Mouse (Mus musculus): ENCODE measurements around the gene Usf3. TPM values are rescaled to one million over a fixed set of nuclear protein-coding genes. Genes with fewer than 3 reads are reported as not detected.

Gene Usf3
- total and polyA plus RNA-seq, 3 experiments = 4.0 to 8.5 (median 5.2) TPM

GRCm38 (mm10) chr16:44176511-44176910, 3.5 kb downstream of the Usf3 start:
- H3K79me2 ChIP-seq (replicated peaks; ENCODE audit: control insufficient read depth, extremely low read depth, insufficient read depth, poor library complexity, severe bottlenecking) = no peaks in the 10 kb centered on the region; the same call in 1 of the 2 replicates
- in situ Hi-C loops (cut with MboI; ENCODE audit: low pct_ligation_motif_present, low pct_unique_long_range_greater_than_20kb, low sequenced_read_pairs) (no loop called here), dilution Hi-C loops (cut with MboI; ENCODE audit: extremely low pct_ligation_motif_present, extremely low pct_unique_long_range_greater_than_20kb, low sequenced_read_pairs) (no loop called here)
- no peak overlapping the region for H3K9ac ChIP-seq (ENCODE audit: insufficient read depth, low read depth)
- H3K9me3 ChIP-seq (replicated peaks; ENCODE audit: low read length) = no peaks in the 10 kb centered on the region
- DNase-seq (ENCODE audit: extremely low read depth) = no peak
- no peak overlapping the region for H3K4me3 ChIP-seq (replicated peaks in 1 of 3; ENCODE audit: low read depth in 2 of 3, low read length in 2 of 3, poor library complexity in 1 of 3)
- H3K4me2 ChIP-seq (ENCODE audit: insufficient read depth, low read depth, poor library complexity, severe bottlenecking) = no peak overlapping the region
- peaks cover 0 to 19% of the 10 kb centered on the region in 2 experiments for H3K36me3 ChIP-seq (replicated peaks in 1 of 2; ENCODE audit: control insufficient read depth in 1 of 2, insufficient read depth in 1 of 2, low read length in 1 of 2)
- H3K27me3 ChIP-seq (replicated peaks) = no peaks in the 10 kb centered on the region
- H3K4me1 ChIP-seq (ENCODE audit: control insufficient read depth in 1 of 2, insufficient read depth in 2 of 2) = peaks cover 3 to 20% of the 10 kb centered on the region in 2 experiments; a peak in 3 of 4 replicates
- no peak overlapping the region for H3K27ac ChIP-seq (ENCODE audit: insufficient read depth, low read depth)
- TF ChIP-seq CTCF (conservative IDR thresholded peaks at IDR 0.05 in 1 of 2, IDR thresholded peaks at IDR 0.05 in 1 of 2; ENCODE audit: low read depth in 2 of 2, low read length in 2 of 2) (no peak), PAX5 (IDR thresholded peaks at IDR 0.05; ENCODE audit: low read length) (no peak), ZKSCAN1 (IDR thresholded peaks at IDR 0.05; ENCODE audit: borderline replicate concordance, low read depth, low read length) (no peak), JUN (IDR thresholded peaks at IDR 0.05; ENCODE audit: insufficient read depth, low read depth, low read length) (no peak), NRF1 (IDR thresholded peaks at IDR 0.05; ENCODE audit: low read depth, low read length) (no peak), CHD1 (IDR thresholded peaks at IDR 0.05; ENCODE audit: low read depth, low read length) (no peak), ETS1 (conservative IDR thresholded peaks at IDR 0.05; ENCODE audit: low read depth, low read length) (no peak), ZMIZ1 (IDR thresholded peaks at IDR 0.05; ENCODE audit: low read depth, low read length) (no peak), ZNF384 (IDR thresholded peaks at IDR 0.05; ENCODE audit: low read depth, low read length) (no peak), USF2 (conservative IDR thresholded peaks at IDR 0.05; ENCODE audit: low read depth, low read length) (no peak), USF1 (IDR thresholded peaks at IDR 0.05; ENCODE audit: low read depth, low read length) (no peak), MAX (IDR thresholded peaks at IDR 0.05; ENCODE audit: low read length) (no peak), IRF4 (IDR thresholded peaks at IDR 0.05; ENCODE audit: low read depth, low read length) (no peak), SMC3 (IDR thresholded peaks at IDR 0.05; ENCODE audit: low read depth, low read length) (no peak), EP300 (IDR thresholded peaks at IDR 0.05; ENCODE audit: low read length) (no peak), TCF12 (IDR thresholded peaks at IDR 0.05; ENCODE audit: low read depth, low read length) (no peak), ELF1 (IDR thresholded peaks at IDR 0.05; ENCODE audit: low read depth, low read length) (no peak), UBTF (IDR thresholded peaks at IDR 0.05; ENCODE audit: low read depth, low read length) (no peak)

DNA sequence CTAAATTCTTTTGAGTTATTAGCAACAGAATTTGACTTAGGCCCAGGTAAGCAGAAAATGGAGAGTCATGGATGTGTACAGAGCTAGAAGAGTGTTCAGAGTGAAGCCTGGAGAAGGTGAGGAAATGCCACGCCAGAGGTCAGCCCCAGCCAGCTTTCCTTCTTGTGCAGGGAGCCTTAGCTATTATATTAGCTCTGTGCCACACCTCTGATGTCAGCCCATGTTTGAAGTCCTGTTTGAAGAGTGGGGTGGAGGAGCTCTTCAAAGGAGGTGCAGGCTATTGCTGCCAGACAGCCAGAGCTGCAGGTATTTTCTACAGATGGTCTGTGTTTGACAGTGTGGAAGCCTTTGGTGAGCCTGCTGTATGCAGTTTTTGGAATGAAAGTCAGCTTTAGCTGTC, 5.5 kb downstream of the Usf3 start:
- peaks cover 0 to 23% of the 10 kb centered on the region in 2 experiments for H3K36me3 ChIP-seq (replicated peaks in 1 of 2; ENCODE audit: control insufficient read depth in 1 of 2, insufficient read depth in 1 of 2, low read length in 1 of 2)
- H3K27me3 ChIP-seq (replicated peaks) = no peaks in the 10 kb centered on the region
- in situ Hi-C loops (cut with MboI; ENCODE audit: low pct_ligation_motif_present, low pct_unique_long_range_greater_than_20kb, low sequenced_read_pairs) = no loop called here
- H3K4me1 ChIP-seq (ENCODE audit: control insufficient read depth in 1 of 2, insufficient read depth in 2 of 2) = peaks cover 3 to 15% of the 10 kb centered on the region in 2 experiments; a peak in 3 of 4 replicates
- H3K4me2 ChIP-seq (ENCODE audit: insufficient read depth, low read depth, poor library complexity, severe bottlenecking) = no peak overlapping the region
- H3K9me3 ChIP-seq (replicated peaks; ENCODE audit: low read length) = no peaks in the 10 kb centered on the region
- H3K4me3 ChIP-seq (replicated peaks in 1 of 3; ENCODE audit: low read depth in 2 of 3, low read length in 2 of 3, poor library complexity in 1 of 3) = no peak overlapping the region
- TF ChIP-seq ZNF384 (IDR thresholded peaks at IDR 0.05; ENCODE audit: low read depth, low read length) = no peak
- no peak overlapping the region for H3K9ac ChIP-seq (ENCODE audit: insufficient read depth, low read depth)
- H3K27ac ChIP-seq (ENCODE audit: insufficient read depth, low read depth) = no peak overlapping the region
- H3K79me2 ChIP-seq (replicated peaks; ENCODE audit: control insufficient read depth, extremely low read depth, insufficient read depth, poor library complexity, severe bottlenecking) = no peaks in the 10 kb centered on the region; the same call in 1 of the 2 replicates
- no peak for DNase-seq (ENCODE audit: extremely low read depth)
- dilution Hi-C loops (cut with MboI; ENCODE audit: extremely low pct_ligation_motif_present, extremely low pct_unique_long_range_greater_than_20kb, low sequenced_read_pairs) = no loop called here

All from CH12.LX (cell line).